Mouse (Mus musculus) stomach, embryonic 15.5 days (tissue): Measurements from ENCODE around the gene Trp53i13. TPM values are rescaled to one million over a fixed set of nuclear protein-coding genes. Genes with fewer than 3 reads are reported as not detected.

ENCODE experiments used
- ATAC-seq: fragments of 200-750 bp; cut with Nextera tagmentation; 2 replicates; pipeline ENCODE4 v1.8.0; 2017; ENCODE audit warnings: low read depth, moderate number of reproducible peaks, moderate TSS enrichment; ENCODE audit not compliant: insufficient read depth, low FRiP score
- H3K27ac ChIP-seq: fragments of 300-500 bp; sonication (generic); 2 replicates; pipeline ENCODE4 v1.5.1; 2015; ENCODE audit warnings: mild to moderate bottlenecking, inconsistent platforms
- H3K27me3 ChIP-seq: fragments of 300-500 bp; sonication (generic); replicated peaks from 2 replicates; pipeline ENCODE4 v1.6.1; 2015; ENCODE audit warnings: inconsistent platforms
- H3K36me3 ChIP-seq: fragments of 300-500 bp; sonication (generic); 2 replicates; pipeline ENCODE4 v1.6.1; 2015; ENCODE audit warnings: inconsistent platforms
- H3K4me1 ChIP-seq: fragments of 300-500 bp; sonication (generic); 2 replicates; pipeline ENCODE4 v1.6.1; 2015; ENCODE audit warnings: inconsistent platforms
- H3K4me2 ChIP-seq: fragments of 300-500 bp; sonication (generic); 2 replicates; pipeline ENCODE4 v1.6.1; 2015; ENCODE audit warnings: mild to moderate bottlenecking, inconsistent platforms
- H3K4me3 ChIP-seq: fragments of 300-500 bp; sonication (generic); replicated peaks from 2 replicates; pipeline ENCODE4 v1.5.1; 2015; ENCODE audit warnings: inconsistent platforms
- H3K9ac ChIP-seq: fragments of 300-500 bp; sonication (generic); 2 replicates; pipeline ENCODE4 v1.6.1; 2015; ENCODE audit warnings: inconsistent platforms
- H3K9me3 ChIP-seq: fragments of 300-500 bp; sonication (generic); 2 replicates; pipeline ENCODE4 v1.6.1; 2016; ENCODE audit warnings: inconsistent platforms
- WGBS: fragments of 180-500 bp; shearing (Covaris S2); methylation state at CpG from one replicate; pipeline ENCODE4 v1.1.7; 2015; 5-methylcytosine and 5-hydroxymethylcytosine counted together
- polyA plus RNA-seq: library from polyadenylated mRNA; unstranded; fragments of >200 nt; fragmentation: Nextera tagmentation; extraction: Ambion mirVana; gene quantifications from 2 replicates; pipeline ENCODE4 v1.2.1, GENCODE M21; 2015

The Trp53i13 gene
- polyA plus RNA-seq, 1 experiment from 2014 or later = 35.8 TPM

GRCm38 (mm10) chr11:77488771-77489581 lies 26.8 kb downstream of the Trp53i13 start:
- peak overlapping the region; percentile 87 for H3K4me3 ChIP-seq
- peak overlapping the region; percentile 96 for H3K4me2 ChIP-seq
- peaks cover 53% of the 10 kb centered on the region for H3K4me1 ChIP-seq
- no peaks in the 10 kb centered on the region for H3K9me3 ChIP-seq
- no peak for ATAC-seq
- 3% methylated on average over 55 of the region's 55 CpGs for WGBS
- H3K36me3 ChIP-seq = no peaks in the 10 kb centered on the region
- peak overlapping the region; percentile 76 for H3K9ac ChIP-seq
- no peaks in the 10 kb centered on the region for H3K27me3 ChIP-seq
- H3K27ac ChIP-seq = no peak overlapping the region

GRCm38 (mm10) chr11:77486798-77487197 lies 29.0 kb downstream of the Trp53i13 start:
- Histone ChIP-seq H3K4me3 (no peak overlapping the region), H3K4me1 (peaks cover 42% of the 10 kb centered on the region), H3K27ac (no peak overlapping the region), H3K9me3 (no peaks in the 10 kb centered on the region), H3K36me3 (no peaks in the 10 kb centered on the region), H3K9ac (no peak overlapping the region), H3K4me2 (no peak overlapping the region), H3K27me3 (no peaks in the 10 kb centered on the region)
- no peak for ATAC-seq
- WGBS = 68% methylated on average over 5 of the region's 5 CpGs

GRCm38 (mm10) chr11:77485229-77485628 lies 30.6 kb downstream of the Trp53i13 start:
- Histone ChIP-seq H3K9ac (no peak overlapping the region), H3K4me1 (peaks cover 30% of the 10 kb centered on the region)

GRCm38 (mm10) chr11:77483510-77484255 lies 32.1 kb downstream of the Trp53i13 start:
- Histone ChIP-seq H3K9ac (no peak overlapping the region), H3K9me3 (no peaks in the 10 kb centered on the region), H3K27ac (no peak overlapping the region), H3K36me3 (no peaks in the 10 kb centered on the region), H3K4me3 (no peak overlapping the region), H3K27me3 (no peaks in the 10 kb centered on the region), H3K4me1 (peaks cover 27% of the 10 kb centered on the region), H3K4me2 (no peak overlapping the region)
- no peak for ATAC-seq
- 42% methylated on average over 11 of the region's 11 CpGs for WGBS

More at GRCm38 (mm10) chr11:77485229-77485628, 30.6 kb downstream of the Trp53i13 start:
- no peak overlapping the region for H3K4me2 ChIP-seq
- H3K36me3 ChIP-seq = no peaks in the 10 kb centered on the region
- no peaks in the 10 kb centered on the region for H3K9me3 ChIP-seq
- no peaks in the 10 kb centered on the region for H3K27me3 ChIP-seq
- no peak overlapping the region for H3K27ac ChIP-seq
- H3K4me3 ChIP-seq = no peak overlapping the region
- WGBS = 51% methylated on average over 6 of the region's 6 CpGs
- ATAC-seq = no peak

- Histone ChIP-seq H3K9me3 (no peaks in the 10 kb centered on the region), H3K9ac (no peak overlapping the region), H3K27ac (no peak overlapping the region), H3K36me3 (no peaks in the 10 kb centered on the region), H3K4me1 (peaks cover 22% of the 10 kb centered on the region), H3K27me3 (no peaks in the 10 kb centered on the region), H3K4me3 (no peak overlapping the region), H3K4me2 (no peak overlapping the region)
- no peak for ATAC-seq
- WGBS = 66% methylated on average over 3 of the region's 3 CpGs
Observed at GRCm38 (mm10) chr11:77483043-77483442, 32.7 kb downstream of the Trp53i13 start.

- H3K4me2 ChIP-seq = no peak overlapping the region
- no peak for ATAC-seq
- 85% methylated on average over 6 of the region's 6 CpGs for WGBS
- H3K9me3 ChIP-seq = no peaks in the 10 kb centered on the region
- no peaks in the 10 kb centered on the region for H3K27me3 ChIP-seq
- no peak overlapping the region for H3K9ac ChIP-seq
- H3K36me3 ChIP-seq = no peaks in the 10 kb centered on the region; the same call in 1 of the 2 replicates
- H3K4me1 ChIP-seq = no peaks in the 10 kb centered on the region
- H3K27ac ChIP-seq = no peak overlapping the region
- no peak overlapping the region for H3K4me3 ChIP-seq
Observed at GRCm38 (mm10) chr11:77476895-77477294, 38.9 kb downstream of the Trp53i13 start.

- no peak overlapping the region for H3K4me2 ChIP-seq
- ATAC-seq = no peak
- H3K27me3 ChIP-seq = no peaks in the 10 kb centered on the region
- H3K9ac ChIP-seq = no peak overlapping the region
- no peak overlapping the region for H3K4me3 ChIP-seq
- no peaks in the 10 kb centered on the region for H3K9me3 ChIP-seq
- H3K36me3 ChIP-seq = peaks cover 3% of the 10 kb centered on the region; the same call in 1 of the 2 replicates
- H3K4me1 ChIP-seq = no peaks in the 10 kb centered on the region
- no peak overlapping the region for H3K27ac ChIP-seq
- WGBS = 90% methylated on average over 14 of the region's 14 CpGs
Observed at GRCm38 (mm10) chr11:77476216-77476615, 39.6 kb downstream of the Trp53i13 start.

- Histone ChIP-seq H3K9ac (no peak overlapping the region), H3K4me1 (no peaks in the 10 kb centered on the region), H3K36me3 (peaks cover 3% of the 10 kb centered on the region; the same call in 1 of the 2 replicates), H3K4me2 (no peak overlapping the region), H3K4me3 (no peak overlapping the region), H3K9me3 (no peaks in the 10 kb centered on the region), H3K27me3 (peaks cover 13% of the 10 kb centered on the region; the same call in 1 of the 2 replicates), H3K27ac (no peak overlapping the region)
- no peak for ATAC-seq
- 82% methylated on average over 16 of the region's 16 CpGs for WGBS
Observed at GRCm38 (mm10) chr11:77472775-77473174, 43.0 kb downstream of the Trp53i13 start.

- ATAC-seq = no peak
- 68% methylated on average over 29 of the region's 29 CpGs for WGBS
- Histone ChIP-seq H3K27me3 (peaks cover 26% of the 10 kb centered on the region), H3K4me3 (no peak overlapping the region), H3K27ac (no peak overlapping the region), H3K4me2 (no peak overlapping the region), H3K9ac (no peak overlapping the region), H3K9me3 (no peaks in the 10 kb centered on the region), H3K4me1 (peaks cover 8% of the 10 kb centered on the region; the same call in 1 of the 2 replicates), H3K36me3 (peaks cover 3% of the 10 kb centered on the region; the same call in 1 of the 2 replicates)
Observed at GRCm38 (mm10) chr11:77471407-77471806, 44.4 kb downstream of the Trp53i13 start.

- H3K9ac ChIP-seq = no peak overlapping the region
- peaks cover 8% of the 10 kb centered on the region; the same call in 1 of the 2 replicates for H3K4me1 ChIP-seq
- no peak overlapping the region for H3K4me2 ChIP-seq
- H3K9me3 ChIP-seq = no peaks in the 10 kb centered on the region
- peaks cover 40% of the 10 kb centered on the region for H3K27me3 ChIP-seq
- no peak overlapping the region for H3K4me3 ChIP-seq
- no peak for ATAC-seq
- H3K36me3 ChIP-seq = peaks cover 3% of the 10 kb centered on the region; the same call in 1 of the 2 replicates
- whole genome bisulfite sequencing = 85% methylated on average over 9 of the region's 9 CpGs
- H3K27ac ChIP-seq = no peak overlapping the region
Observed at GRCm38 (mm10) chr11:77468397-77468796, 47.4 kb downstream of the Trp53i13 start.

GRCm38 (mm10) chr11:77467784-77468183 lies 48.0 kb downstream of the Trp53i13 start:
- ATAC-seq = no peak
- H3K9ac ChIP-seq = no peak overlapping the region
- no peak overlapping the region for H3K27ac ChIP-seq
- H3K9me3 ChIP-seq = no peaks in the 10 kb centered on the region
- H3K4me2 ChIP-seq = peak overlapping the region; percentile 40
- peaks cover 11% of the 10 kb centered on the region for H3K4me1 ChIP-seq
- peaks cover 46% of the 10 kb centered on the region for H3K27me3 ChIP-seq
- H3K36me3 ChIP-seq = peaks cover 3% of the 10 kb centered on the region; the same call in 1 of the 2 replicates
- 15% methylated on average over 20 of the region's 20 CpGs for WGBS
- no peak overlapping the region for H3K4me3 ChIP-seq

GRCm38 (mm10) chr11:77467157-77467556 lies 48.6 kb downstream of the Trp53i13 start:
- Histone ChIP-seq H3K9ac (no peak overlapping the region), H3K4me3 (peak overlapping the region; percentile 10; the same call in 1 of the 2 replicates), H3K36me3 (0 out of 2 replicates have a peak, but pooled peaks cover 3% of the 10 kb centered on the region), H3K9me3 (no peaks in the 10 kb centered on the region), H3K4me1 (peaks cover 16% of the 10 kb centered on the region), H3K27ac (no peak overlapping the region), H3K27me3 (peaks cover 52% of the 10 kb centered on the region), H3K4me2 (peak overlapping the region; percentile 40)
- WGBS = 6% methylated on average over 25 of the region's 25 CpGs
- ATAC-seq = peak; percentile 43; the same call in 1 of the 2 replicates
